Mouse (Mus musculus) kidney, embryonic 14.5 days (tissue): ENCODE data around the gene Carf. TPM values are rescaled to one million over a fixed set of nuclear protein-coding genes. Genes with fewer than 3 reads are reported as not detected.
A peak's percentile ranks its signal among the peaks of the same experiment; 100 is the strongest.
"Not testable (repeated sequence)": the region's sequence is repeated elsewhere in the genome, so short reads cannot be mapped to it uniquely, and the experiment has no call there.

Experiments used
- ATAC-seq: fragments of 200-750 bp; cut with Nextera tagmentation; 2 replicates; pipeline ENCODE4 v1.8.0; 2017; ENCODE audit warnings: moderate number of reproducible peaks, mild to moderate bottlenecking, moderate TSS enrichment, moderate library complexity; ENCODE audit not compliant: low FRiP score, low TSS enrichment
- H3K27ac ChIP-seq: fragments of 300-500 bp; sonication (generic); 2 replicates; pipeline ENCODE4 v1.5.1; 2014; ENCODE audit warnings: low read depth, mild to moderate bottlenecking, low read length, moderate library complexity, mixed read lengths
- H3K27me3 ChIP-seq: fragments of 300-500 bp; sonication (generic); 2 replicates; pipeline ENCODE4 v1.6.1; 2014; ENCODE audit warnings: mild to moderate bottlenecking, low read length; ENCODE audit not compliant: control insufficient read depth, insufficient read depth
- H3K36me3 ChIP-seq: fragments of 300-500 bp; sonication (generic); 2 replicates; pipeline ENCODE4 v1.6.1; 2014; ENCODE audit warnings: low read length, mixed read lengths; ENCODE audit not compliant: control insufficient read depth, insufficient read depth
- H3K4me1 ChIP-seq: fragments of 300-500 bp; sonication (generic); 2 replicates; pipeline ENCODE4 v1.6.1; 2014; ENCODE audit warnings: low read length, mixed read lengths; ENCODE audit not compliant: control insufficient read depth, insufficient read depth
- H3K4me2 ChIP-seq: fragments of 300-500 bp; sonication (generic); replicated peaks from 2 replicates; pipeline ENCODE4 v1.6.1; 2014; ENCODE audit warnings: low read depth, mild to moderate bottlenecking, low read length
- H3K4me3 ChIP-seq: fragments of 300-500 bp; sonication (generic); 2 replicates; pipeline ENCODE4 v1.5.1; 2014; ENCODE audit warnings: mild to moderate bottlenecking, low read length
- H3K9ac ChIP-seq: fragments of 300-500 bp; sonication (generic); 2 replicates; pipeline ENCODE4 v1.6.1; 2014; ENCODE audit warnings: low read depth, mild to moderate bottlenecking, low read length, moderate library complexity
- H3K9me3 ChIP-seq: fragments of 300-500 bp; sonication (generic); 2 replicates; pipeline ENCODE4 v1.6.1; 2016; ENCODE audit warnings: low read length; ENCODE audit not compliant: control insufficient read depth
- WGBS: fragments of 180-500 bp; shearing (Covaris S2); extraction: QIAGEN DNeasy Blood & Tissue Kit; methylation state at CpG from one replicate; pipeline ENCODE4 v1.1.7; 2014; 5-methylcytosine and 5-hydroxymethylcytosine counted together
- polyA plus RNA-seq: library from polyadenylated mRNA; unstranded; fragments of >200 nt; fragmentation: Nextera tagmentation; extraction: Ambion mirVana; gene quantifications from 2 replicates; pipeline ENCODE4 v1.2.1, GENCODE M21; 2014

The Carf gene
- polyA plus RNA-seq = 6.1 and 9.3 TPM in 2 replicates

DNA sequence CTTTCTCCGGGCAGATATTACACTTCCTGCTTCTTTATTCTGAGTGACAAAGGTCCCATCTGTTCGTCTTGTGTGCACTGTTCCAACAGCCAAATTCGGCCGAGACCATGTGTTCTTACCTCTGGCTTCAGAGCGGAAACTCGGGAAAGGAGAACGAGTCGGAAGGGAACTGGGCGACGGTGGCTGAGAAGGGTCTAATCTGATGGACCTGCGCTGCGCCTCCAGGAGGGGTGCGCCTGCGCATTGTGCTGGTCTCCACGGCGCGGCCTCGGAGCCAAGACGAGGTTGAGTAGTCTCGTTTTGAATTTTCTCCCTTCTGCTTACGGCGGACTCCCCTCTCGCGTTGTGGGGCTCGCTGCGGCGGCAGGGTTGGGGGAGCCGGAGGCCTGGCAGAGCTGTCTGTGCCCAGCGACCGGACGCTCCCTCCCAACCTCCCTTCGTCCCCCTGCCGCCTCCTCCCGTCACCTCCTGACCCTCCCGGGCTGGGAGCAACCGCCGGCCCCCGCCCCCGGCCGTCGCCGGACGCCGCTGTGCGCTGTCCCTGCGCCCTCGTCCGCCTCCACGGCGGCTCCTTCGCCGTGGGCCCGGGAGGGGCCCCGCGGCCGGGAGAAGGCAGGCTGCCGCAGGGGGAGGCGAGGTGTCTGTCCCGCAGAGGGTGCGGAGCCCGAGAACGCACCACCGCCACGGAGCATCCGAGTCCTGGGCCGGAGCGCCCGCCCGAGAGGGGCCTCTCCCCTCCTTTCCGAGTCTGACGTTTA is at the start of gene Carf, which contains the start of gene Wdr12:
TSS of gene Carf (plus strand) at position 224 of the 758 bp plus-strand sequence.
TSS of gene Wdr12 (minus strand) at position 622 of the 758 bp plus-strand sequence.
- Histone ChIP-seq H3K9me3 (no peaks in the 10 kb centered on the region), H3K27me3 (no peaks in the 10 kb centered on the region), H3K4me1 (no peaks in the 10 kb centered on the region), H3K4me2 (peak within 1 kb of the TSS; percentile 74), H3K9ac (peak within 1 kb of the TSS; percentile 94), H3K36me3 (peaks cover 16% of the 10 kb centered on the region), H3K27ac (peak within 1 kb of the TSS; percentile 99), H3K4me3 (peak within 1 kb of the TSS; percentile 92)
- under 1% methylated on average over 69 of the region's 71 CpGs for whole genome bisulfite sequencing
- peak; percentile 97 for ATAC-seq

DNA sequence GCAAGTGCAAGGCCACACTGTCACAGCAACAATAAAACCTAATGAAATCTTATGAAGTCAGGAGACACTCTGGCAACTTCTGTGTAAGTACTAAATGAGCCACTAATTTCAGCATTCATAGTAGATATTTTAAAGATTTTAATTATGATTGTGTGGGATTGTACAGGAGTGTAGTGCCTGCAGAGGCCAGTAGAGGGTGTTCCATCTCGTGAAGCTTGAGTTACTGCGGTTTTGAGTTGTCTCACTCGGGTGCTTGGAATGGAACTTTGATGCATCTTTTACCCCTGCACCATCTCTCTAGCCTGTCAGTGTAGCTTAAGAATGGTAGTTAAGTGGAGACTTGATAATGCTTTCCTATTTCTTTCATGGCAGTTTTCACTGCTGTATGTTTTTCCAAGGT is 43.4 kb upstream of the Carf start:
- Histone ChIP-seq H3K36me3 (no peaks in the 10 kb centered on the region), H3K27me3 (no peaks in the 10 kb centered on the region), H3K4me1 (no peaks in the 10 kb centered on the region), H3K4me2 (no peak overlapping the region), H3K9me3 (no peaks in the 10 kb centered on the region), H3K4me3 (no peak overlapping the region), H3K9ac (no peak overlapping the region), H3K27ac (no peak overlapping the region)
- no peak for ATAC-seq
- WGBS = 55% methylated on average over 3 of the region's 3 CpGs

DNA sequence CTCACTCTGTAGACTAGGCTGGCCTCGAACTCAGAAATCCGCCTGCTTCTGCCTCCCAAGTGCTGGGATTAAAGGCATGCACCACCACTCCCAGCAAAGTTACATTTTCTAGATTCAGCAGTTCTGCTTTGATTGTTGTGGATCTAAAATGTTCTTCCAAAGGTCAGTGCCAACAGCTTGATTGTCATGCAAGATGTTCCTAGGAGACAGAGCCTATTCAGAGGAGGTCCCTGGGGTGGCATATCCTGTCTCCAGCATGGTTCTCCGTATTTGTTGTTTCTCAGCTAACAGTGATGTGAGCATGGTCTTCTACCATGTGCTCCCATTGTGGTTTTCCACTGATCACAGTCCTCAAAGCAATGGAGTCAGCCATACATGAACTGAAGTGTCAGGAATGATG is 41.7 kb upstream of the Carf start:
- 85% methylated on average over 3 of the region's 3 CpGs for WGBS
- H3K36me3 ChIP-seq = no peaks in the 10 kb centered on the region
- H3K9ac ChIP-seq = no peak overlapping the region
- H3K4me1 ChIP-seq = no peaks in the 10 kb centered on the region
- H3K4me2 ChIP-seq = no peak overlapping the region
- H3K27ac ChIP-seq = no peak overlapping the region
- ATAC-seq = no peak
- no peak overlapping the region for H3K4me3 ChIP-seq
- H3K9me3 ChIP-seq = no peaks in the 10 kb centered on the region
- no peaks in the 10 kb centered on the region for H3K27me3 ChIP-seq

DNA sequence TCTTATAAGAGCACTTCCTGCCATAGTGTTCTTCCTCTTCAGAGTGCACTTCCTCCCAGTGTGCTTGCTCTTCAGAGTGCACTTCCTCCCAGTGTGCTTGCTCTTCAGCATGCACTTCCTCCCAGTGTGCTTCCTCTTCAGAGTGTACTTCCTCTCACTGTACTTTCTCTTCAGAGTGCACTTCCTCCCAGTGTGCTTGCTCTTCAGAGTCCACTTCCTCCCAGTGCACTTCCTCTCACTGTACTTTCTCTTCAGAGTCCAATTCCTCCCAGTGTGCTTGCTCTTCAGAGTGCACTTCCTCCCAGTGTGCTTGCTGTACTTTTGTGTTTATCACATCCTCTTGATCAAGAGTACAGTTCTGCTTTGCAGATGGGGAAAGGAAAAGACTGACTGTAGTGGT is 27.3 kb upstream of the Carf start:
- not testable (repeated sequence) for H3K27ac ChIP-seq, H3K36me3 ChIP-seq, H3K4me2 ChIP-seq, ATAC-seq, H3K4me3 ChIP-seq, H3K27me3 ChIP-seq, H3K9me3 ChIP-seq, H3K9ac ChIP-seq, H3K4me1 ChIP-seq

DNA sequence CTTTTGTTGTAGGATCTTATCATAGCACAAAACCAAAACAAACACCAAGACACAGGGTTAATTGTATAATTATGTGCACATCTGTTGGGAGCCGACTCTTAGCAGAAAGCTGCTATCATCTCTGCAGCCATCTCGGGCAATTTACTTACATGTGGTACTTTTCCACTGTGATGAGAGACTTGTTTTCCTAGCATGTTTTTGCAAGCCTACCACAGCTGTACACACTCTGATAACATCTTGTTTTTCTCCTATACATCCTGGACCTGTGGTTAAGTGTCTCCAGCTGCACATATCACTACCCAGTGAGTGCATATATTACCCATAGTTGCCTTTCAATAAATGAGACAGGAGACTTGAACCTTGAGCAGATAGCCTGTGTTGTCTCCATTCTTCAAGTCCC is 23.1 kb upstream of the Carf start:
- ATAC-seq = no peak
- no peak overlapping the region for H3K4me2 ChIP-seq

DNA sequence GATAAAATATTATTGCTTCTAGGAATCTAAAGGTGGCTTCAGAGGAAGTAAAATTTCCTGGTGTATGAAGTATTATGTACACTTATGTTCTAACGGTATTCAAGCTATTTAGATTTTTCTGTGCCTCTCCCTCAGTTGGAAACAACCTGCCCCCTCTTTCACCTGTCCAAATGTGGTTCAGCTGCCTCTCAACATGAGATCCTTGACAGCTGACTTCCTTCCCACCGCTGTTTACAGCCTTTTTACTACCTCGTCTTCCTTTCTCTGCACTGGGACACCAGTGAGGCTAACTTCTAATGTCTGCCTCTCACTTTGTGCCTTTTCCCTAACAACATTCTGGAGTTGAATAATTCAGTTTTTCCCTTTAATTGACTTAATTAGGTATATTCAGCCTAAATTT is 22.5 kb upstream of the Carf start:
- Histone ChIP-seq H3K4me3 (no peak overlapping the region), H3K36me3 (peaks cover 42% of the 10 kb centered on the region), H3K27ac (no peak overlapping the region), H3K4me1 (no peaks in the 10 kb centered on the region), H3K9ac (no peak overlapping the region), H3K4me2 (no peak overlapping the region), H3K27me3 (no peaks in the 10 kb centered on the region), H3K9me3 (no peaks in the 10 kb centered on the region)
- 50% methylated on average over 3 of the region's 3 CpGs for WGBS
- ATAC-seq = no peak

More for the DNA sequence above, 23.1 kb upstream of the Carf start:
- Histone ChIP-seq H3K4me3 (no peak overlapping the region), H3K27me3 (no peaks in the 10 kb centered on the region), H3K4me1 (no peaks in the 10 kb centered on the region), H3K36me3 (peaks cover 35% of the 10 kb centered on the region), H3K27ac (no peak overlapping the region), H3K9me3 (no peaks in the 10 kb centered on the region), H3K9ac (no peak overlapping the region)
- 66% methylated on average over 2 of the region's 2 CpGs for WGBS

DNA sequence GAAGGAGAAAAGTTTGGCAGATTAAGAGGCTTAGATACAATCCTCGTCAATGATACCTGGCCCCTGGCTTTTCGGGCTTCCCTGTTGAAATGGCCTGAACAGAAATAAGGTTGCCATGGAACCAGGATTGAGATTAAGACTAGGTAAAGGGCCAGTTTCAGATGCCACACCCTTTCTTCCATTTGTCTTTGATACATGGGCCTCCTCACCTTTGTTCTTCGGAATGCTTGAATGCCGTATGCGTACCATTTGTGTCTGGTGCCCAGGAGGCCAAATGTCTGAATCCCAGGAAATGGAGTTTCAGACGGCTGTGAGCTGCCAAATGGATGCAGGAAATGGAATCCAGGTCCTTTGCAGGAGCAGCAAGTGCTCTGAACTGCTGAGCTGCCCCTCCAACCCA is 21.6 kb upstream of the Carf start:
- H3K4me1 ChIP-seq = no peaks in the 10 kb centered on the region
- no peak overlapping the region for H3K27ac ChIP-seq
- no peak overlapping the region for H3K4me2 ChIP-seq
- H3K27me3 ChIP-seq = no peaks in the 10 kb centered on the region
- H3K9ac ChIP-seq = no peak overlapping the region
- no peak for ATAC-seq
- peaks cover 47% of the 10 kb centered on the region for H3K36me3 ChIP-seq
- no peaks in the 10 kb centered on the region for H3K9me3 ChIP-seq
- WGBS = 68% methylated on average over 6 of the region's 6 CpGs
- H3K4me3 ChIP-seq = no peak overlapping the region

DNA sequence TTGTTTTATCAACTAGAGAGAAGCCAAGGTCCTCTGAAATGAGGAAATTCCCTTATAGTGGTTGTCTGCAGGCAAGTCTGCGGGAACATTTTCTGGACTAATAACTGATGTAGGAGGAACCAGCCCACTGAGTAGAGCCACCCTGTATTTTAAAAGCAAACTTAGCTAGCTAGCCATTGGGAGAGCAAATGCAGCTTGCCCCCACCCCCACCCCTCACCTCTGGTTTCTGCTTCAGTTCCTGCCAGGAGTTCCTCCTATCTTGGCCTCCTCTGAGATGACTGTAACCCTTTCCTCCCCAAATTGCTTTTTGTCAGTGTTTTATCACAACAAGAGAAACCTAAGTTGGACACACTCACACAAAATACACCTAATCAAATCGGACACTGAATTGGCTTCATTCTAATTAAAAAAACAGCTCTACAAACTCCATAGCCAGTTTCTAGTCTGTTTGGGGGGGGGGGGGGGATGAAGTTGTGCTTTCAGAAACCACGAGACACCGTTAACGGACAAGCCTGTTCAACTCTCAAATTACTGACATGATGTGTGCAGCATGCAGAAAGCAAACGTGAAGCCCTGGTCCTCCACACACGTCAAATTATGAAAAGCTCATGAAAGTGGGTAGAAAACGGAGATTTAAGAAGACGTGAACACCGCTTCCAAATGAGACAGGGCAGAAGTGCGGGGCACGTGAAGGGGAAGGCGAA is 1.3 kb upstream of the Carf start:
- H3K4me2 ChIP-seq = peak overlapping the region; percentile 74
- ATAC-seq = no peak
- H3K27ac ChIP-seq = no peak overlapping the region
- WGBS = 8% methylated on average over 13 of the region's 13 CpGs
- H3K27me3 ChIP-seq = no peaks in the 10 kb centered on the region
- H3K36me3 ChIP-seq = peaks cover 21% of the 10 kb centered on the region
- no peaks in the 10 kb centered on the region for H3K4me1 ChIP-seq
- peak overlapping the region; percentile 92 for H3K4me3 ChIP-seq
- no peaks in the 10 kb centered on the region for H3K9me3 ChIP-seq
- peak overlapping the region; percentile 94; the same call in 1 of the 2 replicates for H3K9ac ChIP-seq
